Mouse (Mus musculus): ENCODE measurements at regions not wholly inside any gene's neighbourhood (a gene's known extent, or its start where the extent isn't known, plus 50 kb on each side); places are given as distances from the start of the nearest gene placed in this dataset.
A peak's percentile ranks its signal among the peaks of the same experiment; 100 is the strongest.

- no peak for DNase-seq
These were observed 236.0 kb upstream of the Hnrnpa3 start for GRCm38 (mm10) chr2:75422798-75423685.

- DNase-seq = no peak
These were observed 235.2 kb upstream of the Hnrnpa3 start for GRCm38 (mm10) chr2:75423872-75424271.

- no peak for DNase-seq
These were observed 234.7 kb upstream of the Hnrnpa3 start for GRCm38 (mm10) chr2:75424363-75424762.

- no peak for DNase-seq
These were observed 234.2 kb upstream of the Hnrnpa3 start for GRCm38 (mm10) chr2:75424911-75425310.

- DNase-seq = no peak
These were observed 233.7 kb upstream of the Hnrnpa3 start for GRCm38 (mm10) chr2:75425384-75425783.

- no peak for DNase-seq
These were observed 233.3 kb upstream of the Hnrnpa3 start for GRCm38 (mm10) chr2:75425791-75426190.

GRCm38 (mm10) chr2:75427936-75428458 is 231.1 kb upstream of the Hnrnpa3 start:
- no peak for DNase-seq

- no peak for DNase-seq
These were observed 228.7 kb upstream of the Hnrnpa3 start for GRCm38 (mm10) chr2:75430161-75430940.

- no peak for DNase-seq
These were observed 227.1 kb upstream of the Hnrnpa3 start for GRCm38 (mm10) chr2:75431981-75432380.

GRCm38 (mm10) chr2:75434521-75434920 is 224.5 kb upstream of the Hnrnpa3 start:
- peak in 1 of 2 experiments; percentile 28 for DNase-seq

GRCm38 (mm10) chr2:75439522-75440230 is 219.4 kb upstream of the Hnrnpa3 start:
- DNase-seq = no peak

- DNase-seq = no peak
These were observed 216.4 kb upstream of the Hnrnpa3 start for GRCm38 (mm10) chr2:75442632-75443031.

- DNase-seq = no peak
These were observed 213.9 kb upstream of the Hnrnpa3 start for GRCm38 (mm10) chr2:75445189-75445588.

- DNase-seq = no peak
These were observed 211.9 kb upstream of the Hnrnpa3 start for GRCm38 (mm10) chr2:75446996-75447715.

GRCm38 (mm10) chr2:75448221-75448620 is 210.8 kb upstream of the Hnrnpa3 start:
- DNase-seq = no peak

GRCm38 (mm10) chr2:75451846-75452267 is 207.2 kb upstream of the Hnrnpa3 start:
- DNase-seq = no peak

GRCm38 (mm10) chr2:75452274-75453148 is 206.6 kb upstream of the Hnrnpa3 start:
- DNase-seq = no peak

GRCm38 (mm10) chr2:75455481-75455880 is 203.6 kb upstream of the Hnrnpa3 start:
- DNase-seq = no peak

GRCm38 (mm10) chr2:75456272-75456671 is 202.8 kb upstream of the Hnrnpa3 start:
- no peak for DNase-seq

- no peak for DNase-seq
These were observed 201.6 kb upstream of the Hnrnpa3 start for GRCm38 (mm10) chr2:75457423-75457822.

GRCm38 (mm10) chr2:75458898-75459297 is 200.2 kb upstream of the Hnrnpa3 start:
- no peak for DNase-seq
